Mouse (Mus musculus) right cerebral cortex, postnatal 4 days (tissue): ENCODE measurements around the gene Zfp865.

ENCODE experiments used
- DNase-seq: peaks from one replicate; pipeline ENCODE4 v3.0.0-alpha.2; 2022

The Zfp865 gene

GRCm38 (mm10) chr7:5083325-5084105 is 63.3 kb downstream of the Zfp865 start:
- DNase-seq = no peak

GRCm38 (mm10) chr7:5085512-5085911 is 65.3 kb downstream of the Zfp865 start:
- DNase-seq = no peak
